Mouse (Mus musculus): ENCODE measurements at regions not wholly inside any gene's neighbourhood (a gene's known extent, or its start where the extent isn't known, plus 50 kb on each side); places are given as distances from the start of the nearest gene placed in this dataset.

DNA sequence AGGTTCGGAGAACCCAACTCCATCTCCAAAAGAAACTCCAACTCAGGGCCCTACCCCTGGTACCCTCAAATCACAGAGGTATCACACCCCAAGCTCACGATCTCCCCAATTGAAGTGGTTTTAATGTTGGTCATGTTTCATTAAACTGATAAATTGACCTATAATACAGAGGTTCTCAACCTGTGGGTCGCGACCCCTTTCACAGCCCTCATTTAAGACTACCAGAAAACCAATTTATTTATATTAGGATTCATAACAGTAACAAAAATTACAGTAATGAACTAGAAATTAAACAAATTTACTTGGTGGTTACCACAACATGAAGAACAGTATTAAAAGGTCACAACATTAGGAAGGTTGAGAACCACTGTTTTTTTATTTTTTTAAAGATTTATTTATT lies 67.4 kb upstream of the Rad23b start:
- DNase-seq, result no peak

DNA sequence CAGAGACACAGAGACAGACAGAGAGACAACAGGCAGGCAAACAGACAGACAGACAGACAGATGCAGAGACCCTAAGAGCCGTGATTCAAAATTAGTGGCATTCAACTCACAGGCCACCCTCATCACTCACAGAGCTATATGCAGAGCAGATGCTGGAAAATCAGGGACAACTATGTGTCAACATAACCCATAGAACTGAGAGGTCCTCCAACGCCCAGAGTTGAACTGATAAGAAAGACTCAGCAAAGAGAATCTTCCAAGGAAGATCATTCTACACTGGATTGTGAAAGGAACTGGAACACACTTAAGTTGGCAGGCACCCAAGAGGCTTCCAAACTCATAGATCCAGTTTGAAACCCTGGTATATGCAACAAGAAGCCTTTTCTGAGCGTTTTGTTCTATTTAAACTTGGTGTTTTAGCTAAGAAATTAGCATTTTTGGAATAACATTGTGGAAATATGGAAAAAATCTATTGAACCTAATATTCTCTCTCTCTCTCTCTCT lies 65.1 kb upstream of the Rad23b start:
- DNase-seq, result no peak

DNA sequence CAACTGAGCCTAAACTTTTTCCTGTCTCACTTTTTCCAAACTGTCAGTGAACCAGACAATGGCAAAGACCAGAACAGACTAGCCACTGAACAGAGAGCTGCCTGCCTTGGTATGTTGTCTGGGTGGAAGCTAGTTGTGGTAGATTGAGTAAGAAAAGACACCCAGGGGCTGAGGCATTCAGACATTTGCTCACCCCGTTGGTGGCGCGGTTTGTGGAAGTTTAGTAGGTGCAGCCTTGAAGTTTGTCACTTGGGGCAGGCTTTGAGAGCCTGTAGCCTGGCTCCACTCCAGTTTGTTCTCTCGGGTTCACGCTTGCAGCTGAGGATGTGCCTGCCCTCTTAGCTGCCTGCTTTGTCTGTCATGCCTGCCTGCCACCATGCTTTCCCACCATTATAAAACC lies 64.2 kb upstream of the Rad23b start:
- DNase-seq, result no peak

DNA sequence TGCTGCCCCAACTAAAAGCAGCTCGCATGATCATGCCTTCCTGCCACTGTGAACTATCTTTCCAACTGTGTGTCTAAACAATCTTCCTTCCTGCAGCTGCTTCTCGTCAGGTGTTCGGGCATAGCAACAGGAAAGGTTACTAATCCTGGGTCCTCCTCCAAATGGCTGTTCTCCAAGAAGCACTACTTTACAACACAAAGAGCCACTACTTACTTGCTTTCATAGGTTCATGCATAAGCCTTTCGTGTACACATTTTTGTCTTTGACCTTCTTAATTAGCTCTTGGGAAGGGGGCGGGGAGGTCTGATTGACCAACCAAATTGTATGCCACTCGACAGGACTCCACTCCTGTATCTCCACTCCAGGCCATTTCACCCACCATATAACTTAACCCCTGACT lies 61.4 kb upstream of the Rad23b start:
- DNase-seq, result no peak

DNA sequence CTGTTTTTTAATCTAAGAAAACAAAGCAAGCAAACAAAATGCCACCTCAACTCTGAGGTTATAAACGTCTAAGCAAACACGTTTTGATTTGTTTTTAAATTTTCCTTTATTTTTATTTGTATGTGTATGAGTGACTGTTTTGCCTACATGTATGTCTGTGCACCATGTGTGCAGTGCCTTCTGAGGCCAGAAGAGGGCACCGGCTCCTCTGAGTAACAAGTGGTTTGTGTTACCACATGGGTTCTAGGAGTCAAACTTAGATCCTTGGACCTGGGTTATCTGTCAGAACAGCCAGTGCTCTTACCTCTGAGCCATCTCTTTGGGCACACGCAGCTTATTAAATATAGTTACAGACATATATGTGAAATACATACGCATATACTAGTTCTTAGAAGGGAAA lies 57.6 kb upstream of the Rad23b start:
- DNase-seq, result no peak

- DNase-seq, result no peak
These were observed 57.1 kb upstream of the Rad23b start for GRCm38 (mm10) chr4:55292701-55293100.

DNA sequence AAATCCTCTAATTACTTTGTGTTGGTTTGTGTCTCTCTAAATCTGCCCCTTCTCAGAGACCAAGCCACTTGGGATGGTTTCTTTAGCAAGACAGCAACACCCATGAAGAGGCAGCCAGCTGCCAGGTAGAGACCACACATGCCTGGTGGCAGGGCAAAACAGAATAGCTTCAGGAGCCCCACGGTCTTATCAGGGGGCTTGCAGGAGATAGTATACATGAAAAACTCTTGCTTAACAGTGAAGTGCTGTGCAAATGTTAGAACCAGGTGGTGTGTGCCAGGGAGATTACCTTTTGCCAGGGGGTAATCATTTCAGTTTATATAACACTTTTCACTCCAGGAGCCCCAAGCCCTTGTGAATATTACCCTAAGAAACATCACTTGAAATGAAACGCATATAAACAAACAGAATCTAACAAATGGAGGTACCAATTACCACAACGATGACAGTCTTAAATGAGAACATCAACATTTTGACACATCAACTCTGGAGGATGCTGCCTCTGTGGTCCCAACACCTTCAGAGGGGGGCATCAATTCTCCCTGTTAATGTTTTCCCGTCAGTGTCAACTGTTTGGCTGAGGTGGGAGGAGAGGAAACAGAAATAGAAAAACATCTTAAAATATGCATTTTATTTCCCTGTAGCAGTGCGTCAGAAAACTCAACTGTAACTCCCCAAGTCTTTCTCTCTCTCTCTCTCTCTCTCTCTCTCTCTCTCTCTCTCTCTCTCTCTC lies 56.3 kb upstream of the Rad23b start:
- no peak for DNase-seq

DNA sequence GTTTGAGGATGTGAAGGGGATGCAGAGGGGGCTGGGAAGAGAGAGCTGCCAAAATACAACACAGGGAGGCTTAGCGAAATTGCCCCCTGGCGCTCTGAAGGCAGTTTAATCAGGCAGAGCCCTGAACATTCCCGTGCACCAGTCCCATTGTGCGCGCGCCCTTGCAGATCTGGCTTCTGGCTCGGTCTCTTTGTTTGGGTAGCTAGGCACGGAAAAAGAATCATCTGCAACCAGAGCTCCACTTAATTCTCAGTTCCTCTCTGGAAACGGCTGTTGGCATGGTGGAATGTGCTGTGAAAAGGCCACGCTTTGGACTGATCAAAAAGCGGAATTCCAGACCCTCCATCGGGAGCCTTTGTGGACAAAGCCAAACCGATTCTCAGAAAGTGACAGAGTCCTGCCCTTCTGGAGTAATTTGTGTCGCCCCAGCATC lies 55.6 kb upstream of the Rad23b start:
- peak; percentile 24 for DNase-seq

- DNase-seq, result no peak
These were observed 52.0 kb upstream of the Rad23b start for GRCm38 (mm10) chr4:55297841-55298240.

Measured in right cerebral cortex, postnatal 25 days (tissue).